Mouse (Mus musculus): ENCODE results near the gene Vmn1r116. TPM values are rescaled to one million over a fixed set of nuclear protein-coding genes. Genes with fewer than 3 reads are reported as not detected.
"Not testable (repeated sequence)": the region's sequence is repeated elsewhere in the genome, so short reads cannot be mapped to it uniquely, and the experiment has no call there.

Gene Vmn1r116
- polyA plus RNA-seq (2014; fragmentation: Nextera tagmentation; extraction: Ambion mirVana), result not detected in 2 replicates

GRCm38 (mm10) chr7:20871956-20872355 is at the start of gene Vmn1r116:
Gene Vmn1r116 (plus strand): TSS chr7:20872256.
- DNase-seq (ENCODE audit: low spot score); H3K4me1 ChIP-seq (replicated peaks; ENCODE audit: control insufficient read depth, insufficient read depth, low read length); H3K27me3 ChIP-seq (replicated peaks; ENCODE audit: control insufficient read depth, insufficient read depth, low read length); ATAC-seq (replicated peaks; ENCODE audit: low FRiP score); H3K4me3 ChIP-seq (ENCODE audit: low read depth, low read length); H3K36me3 ChIP-seq (ENCODE audit: control insufficient read depth, insufficient read depth, low read length); H3K27ac ChIP-seq (ENCODE audit: low read depth, low read length); H3K9me3 ChIP-seq (ENCODE audit: control insufficient read depth, low read length); H3K4me2 ChIP-seq; H3K9ac ChIP-seq (ENCODE audit: low read depth, low read length): not testable (repeated sequence)
- 42% methylated on average over 3 of the region's 3 CpGs for WGBS

- not testable (repeated sequence) for ATAC-seq (replicated peaks; ENCODE audit: low FRiP score); H3K4me2 ChIP-seq; H3K27me3 ChIP-seq (replicated peaks; ENCODE audit: control insufficient read depth, insufficient read depth, low read length); H3K36me3 ChIP-seq (ENCODE audit: control insufficient read depth, insufficient read depth, low read length); H3K9ac ChIP-seq (ENCODE audit: low read depth, low read length); H3K9me3 ChIP-seq (ENCODE audit: control insufficient read depth, low read length); H3K27ac ChIP-seq (ENCODE audit: low read depth, low read length); H3K4me1 ChIP-seq (replicated peaks; ENCODE audit: control insufficient read depth, insufficient read depth, low read length); H3K4me3 ChIP-seq (ENCODE audit: low read depth, low read length); DNase-seq (ENCODE audit: low spot score)
- WGBS, result 80% methylated on average over 1 of the region's 3 CpGs
Measured at GRCm38 (mm10) chr7:20844885-20845284, 27.2 kb upstream of the Vmn1r116 start, which contains the start of gene Vmn1r115. Gene Vmn1r115 (minus strand): TSS chr7:20844985.

DNA sequence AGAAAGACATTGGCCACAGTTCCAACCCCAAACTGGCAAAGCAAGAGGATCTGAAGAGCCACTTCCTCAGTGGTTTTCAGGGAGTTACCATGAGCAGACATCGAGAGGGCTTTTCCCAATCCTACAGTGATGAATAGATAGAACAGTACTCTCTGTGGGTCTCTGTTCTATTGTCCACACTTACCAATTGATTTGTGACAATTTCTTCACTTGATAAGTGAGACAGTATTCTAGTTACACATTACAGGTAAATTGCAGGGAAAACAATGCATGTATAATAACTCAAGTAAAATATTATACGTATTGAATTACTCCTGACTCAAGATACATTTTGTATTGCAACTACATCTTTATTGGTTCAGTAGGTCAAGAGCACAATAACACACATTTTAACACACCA is 12.0 kb downstream of the Vmn1r116 start, which contains the start of gene Vmn1r117:
Gene Vmn1r117, minus strand, starts transcription at position 101 of the 400 bp plus-strand sequence.
- H3K27ac ChIP-seq (ENCODE audit: low read depth, low read length); H3K9ac ChIP-seq (ENCODE audit: low read depth, low read length); DNase-seq (ENCODE audit: low spot score); ATAC-seq (replicated peaks; ENCODE audit: low FRiP score); H3K9me3 ChIP-seq (ENCODE audit: control insufficient read depth, low read length); H3K4me2 ChIP-seq; H3K4me1 ChIP-seq (replicated peaks; ENCODE audit: control insufficient read depth, insufficient read depth, low read length); H3K27me3 ChIP-seq (replicated peaks; ENCODE audit: control insufficient read depth, insufficient read depth, low read length); H3K4me3 ChIP-seq (ENCODE audit: low read depth, low read length); H3K36me3 ChIP-seq (ENCODE audit: control insufficient read depth, insufficient read depth, low read length): not testable (repeated sequence)
- WGBS, result no CpG with 5 or more reads among the region's 2 CpGs

- H3K36me3 ChIP-seq (ENCODE audit: control insufficient read depth, insufficient read depth, low read length); H3K4me1 ChIP-seq (replicated peaks; ENCODE audit: control insufficient read depth, insufficient read depth, low read length); H3K4me3 ChIP-seq (ENCODE audit: low read depth, low read length); H3K9me3 ChIP-seq (ENCODE audit: control insufficient read depth, low read length); H3K4me2 ChIP-seq; ATAC-seq (replicated peaks; ENCODE audit: low FRiP score); H3K27ac ChIP-seq (ENCODE audit: low read depth, low read length); H3K9ac ChIP-seq (ENCODE audit: low read depth, low read length); H3K27me3 ChIP-seq (replicated peaks; ENCODE audit: control insufficient read depth, insufficient read depth, low read length); DNase-seq (ENCODE audit: low spot score): not testable (repeated sequence)
- no CpG with 5 or more reads among the region's 2 CpGs for WGBS
Measured at GRCm38 (mm10) chr7:20912247-20912646, 40.2 kb downstream of the Vmn1r116 start, which contains the start of gene Vmn1r118. Gene Vmn1r118 (minus strand): TSS chr7:20912347.

Other genes starting within 250 kb of the Vmn1r116 start
- gene Vmn1r107, start 203.3 kb upstream of the Vmn1r116 start, polyA plus RNA-seq (2014; fragmentation: Nextera tagmentation; extraction: Ambion mirVana), result not detected in 2 replicates
- gene Vmn1r111, start 169.0 kb upstream of the Vmn1r116 start, polyA plus RNA-seq (2014; fragmentation: Nextera tagmentation; extraction: Ambion mirVana), result not detected in 2 replicates
- gene Gm10668, start 141.6 kb upstream of the Vmn1r116 start, polyA plus RNA-seq (2014; fragmentation: Nextera tagmentation; extraction: Ambion mirVana), result not detected in 2 replicates
- not detected in 2 replicates for gene Vmn1r112, start 101.1 kb upstream of the Vmn1r116 start, polyA plus RNA-seq (2014; fragmentation: Nextera tagmentation; extraction: Ambion mirVana)
- gene Vmn1r113, start 85.0 kb upstream of the Vmn1r116 start, polyA plus RNA-seq (2014; fragmentation: Nextera tagmentation; extraction: Ambion mirVana), result not detected in 2 replicates
- not detected in 2 replicates for gene Vmn1r114, start 60.1 kb upstream of the Vmn1r116 start, polyA plus RNA-seq (2014; fragmentation: Nextera tagmentation; extraction: Ambion mirVana)
- gene Vmn1r115, start 27.3 kb upstream of the Vmn1r116 start, polyA plus RNA-seq (2014; fragmentation: Nextera tagmentation; extraction: Ambion mirVana), result not detected in 2 replicates
- not detected in 2 replicates for gene Vmn1r117, start 11.9 kb downstream of the Vmn1r116 start, polyA plus RNA-seq (2014; fragmentation: Nextera tagmentation; extraction: Ambion mirVana)
- gene Vmn1r118, start 40.1 kb downstream of the Vmn1r116 start, polyA plus RNA-seq (2014; fragmentation: Nextera tagmentation; extraction: Ambion mirVana), result not detected in 2 replicates
- not detected in 2 replicates for gene Vmn1r119, start 140.2 kb downstream of the Vmn1r116 start, polyA plus RNA-seq (2014; fragmentation: Nextera tagmentation; extraction: Ambion mirVana)
- not detected in 2 replicates for gene Vmn1r120, start 181.5 kb downstream of the Vmn1r116 start, polyA plus RNA-seq (2014; fragmentation: Nextera tagmentation; extraction: Ambion mirVana)
- not detected in 2 replicates for gene Vmn1r121, start 226.3 kb downstream of the Vmn1r116 start, polyA plus RNA-seq (2014; fragmentation: Nextera tagmentation; extraction: Ambion mirVana)